Mouse (Mus musculus) ES-Bruce4 (cell line): ENCODE measurements around the gene Samsn1. TPM values are rescaled to one million over a fixed set of nuclear protein-coding genes. Genes with fewer than 3 reads are reported as not detected.

Experiments used
- H3K27ac ChIP-seq: 2 replicates; pipeline ENCODE4 v1.5.1; 2012; ENCODE audit warnings: low read length, inconsistent platforms; ENCODE audit not compliant: insufficient read depth
- H3K27me3 ChIP-seq: 2 replicates; pipeline ENCODE4 v1.6.1; 2012; ENCODE audit warnings: mild to moderate bottlenecking, low read length, inconsistent platforms; ENCODE audit not compliant: control insufficient read depth, poor library complexity, insufficient read depth, severe bottlenecking
- H3K36me3 ChIP-seq: 2 replicates; pipeline ENCODE4 v1.6.1; 2012; ENCODE audit warnings: inconsistent platforms, mild to moderate bottlenecking, low read length, moderate library complexity; ENCODE audit not compliant: control insufficient read depth, poor library complexity, insufficient read depth, severe bottlenecking
- H3K4me1 ChIP-seq: one replicate; pipeline ENCODE4 v1.8.1; 2011; ENCODE audit warnings: low read length; ENCODE audit not compliant: control insufficient read depth, insufficient read depth
- H3K4me3 ChIP-seq: 2 replicates; pipeline ENCODE4 v1.5.1; 2011; ENCODE audit warnings: low read depth, mild to moderate bottlenecking, low read length
- H3K9ac ChIP-seq: 2 replicates; pipeline ENCODE4 v1.6.1; 2012; ENCODE audit warnings: low read depth, mild to moderate bottlenecking, inconsistent platforms; ENCODE audit not compliant: poor library complexity, severe bottlenecking
- H3K9me3 ChIP-seq: replicated peaks from 2 replicates; pipeline ENCODE4 v1.6.1; 2012; ENCODE audit warnings: mild to moderate bottlenecking, low read length, inconsistent platforms; ENCODE audit not compliant: control insufficient read depth, poor library complexity, insufficient read depth, severe bottlenecking
- CTCF ChIP-seq: IDR thresholded peaks from one replicate; pipeline ENCODE4 v1.8.1; 2011; ENCODE audit warnings: low read depth, low read length
- EP300 ChIP-seq: IDR thresholded peaks from 2 replicates; pipeline ENCODE4 v1.6.1; 2011; ENCODE audit warnings: low read depth, low read length; ENCODE audit not compliant: insufficient read depth
- POLR2A ChIP-seq: IDR thresholded peaks from one replicate; pipeline ENCODE4 v1.8.1; 2011; ENCODE audit warnings: low read length; ENCODE audit not compliant: insufficient read depth
- polyA plus RNA-seq: library from polyadenylated mRNA; stranded (reverse); fragments of >200 nt; gene quantifications from 2 replicates; pipeline ENCODE4 v1.2.4, GENCODE M21; 2011; ENCODE audit warnings: low read depth; ENCODE audit not compliant: missing spikeins, insufficient read depth, insufficient read length

Gene Samsn1
- polyA plus RNA-seq, 1 experiment = not detected

DNA sequence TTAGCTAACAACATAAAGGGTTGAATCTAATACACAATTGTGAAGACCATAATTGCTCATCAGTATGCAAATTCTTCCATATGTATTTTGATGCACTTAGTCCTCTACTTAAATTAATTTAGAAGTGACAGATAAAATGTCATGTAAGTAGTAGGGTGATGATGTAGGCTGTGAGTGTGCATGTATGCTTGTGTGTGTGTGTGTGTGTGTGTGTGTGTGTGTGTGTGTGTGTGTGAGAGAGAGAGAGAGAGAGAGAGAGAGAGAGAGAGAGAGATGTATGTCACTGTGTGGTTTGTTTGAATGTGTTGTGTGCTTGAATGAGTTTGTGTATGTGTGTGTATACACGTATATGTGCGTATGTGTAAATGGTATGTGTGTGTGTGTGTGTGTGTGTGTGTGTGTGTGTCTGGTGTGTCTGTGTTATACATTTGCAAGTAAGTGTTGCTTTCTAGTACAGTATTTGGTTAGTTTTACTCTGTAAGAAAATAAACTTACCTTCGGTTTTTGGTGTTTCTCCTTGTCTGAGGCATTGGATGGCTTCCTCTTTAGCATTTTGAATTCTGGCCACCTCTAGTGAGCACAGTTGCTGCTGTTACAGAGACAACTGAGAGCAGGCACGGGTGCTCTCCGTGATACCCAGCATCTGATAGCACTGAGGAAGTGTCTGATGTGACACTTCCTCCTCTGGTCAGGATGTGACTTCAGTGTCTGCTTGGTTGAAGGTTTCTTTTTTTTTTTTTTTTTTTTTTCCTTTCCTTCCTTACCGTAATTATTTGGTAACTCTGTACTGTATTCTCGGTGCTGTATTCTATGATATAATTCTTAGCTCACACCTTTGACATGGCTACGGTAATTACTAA is 113.2 kb downstream of the Samsn1 start:
- no peak overlapping the region for H3K9ac ChIP-seq
- no peaks in the 10 kb centered on the region for H3K36me3 ChIP-seq
- no peak overlapping the region for H3K27ac ChIP-seq
- H3K4me3 ChIP-seq = no peak overlapping the region
- no peaks in the 10 kb centered on the region for H3K27me3 ChIP-seq
- no peaks in the 10 kb centered on the region for H3K9me3 ChIP-seq
- TF ChIP-seq EP300 (no peak), CTCF (no peak), POLR2A (no peak)
- H3K4me1 ChIP-seq = no peaks in the 10 kb centered on the region

DNA sequence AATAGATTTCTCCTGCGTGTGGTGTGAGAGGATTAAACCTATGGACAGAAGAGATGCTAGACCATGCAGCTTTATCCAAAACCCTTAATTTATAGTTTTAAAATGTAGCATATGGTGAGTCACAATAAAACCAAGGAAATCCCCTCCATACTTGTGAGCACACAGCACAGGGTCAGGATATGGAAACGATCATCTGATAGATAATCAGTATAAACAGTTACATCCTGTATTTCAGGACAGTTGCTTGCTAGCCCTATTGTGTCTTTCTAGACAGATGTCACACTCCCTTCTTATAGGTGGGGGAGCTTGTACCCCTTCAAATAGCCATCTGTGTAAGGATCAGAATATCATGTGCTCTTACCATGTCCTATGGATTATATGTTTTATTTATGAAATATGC is 115.3 kb downstream of the Samsn1 start:
- H3K36me3 ChIP-seq = no peaks in the 10 kb centered on the region
- H3K9me3 ChIP-seq = no peaks in the 10 kb centered on the region
- H3K27ac ChIP-seq = no peak overlapping the region
- no peak overlapping the region for H3K4me3 ChIP-seq
- TF ChIP-seq EP300 = no peak
- TF ChIP-seq CTCF = no peak
- no peak for TF ChIP-seq POLR2A
- H3K27me3 ChIP-seq = no peaks in the 10 kb centered on the region
- no peaks in the 10 kb centered on the region for H3K4me1 ChIP-seq
- no peak overlapping the region for H3K9ac ChIP-seq

DNA sequence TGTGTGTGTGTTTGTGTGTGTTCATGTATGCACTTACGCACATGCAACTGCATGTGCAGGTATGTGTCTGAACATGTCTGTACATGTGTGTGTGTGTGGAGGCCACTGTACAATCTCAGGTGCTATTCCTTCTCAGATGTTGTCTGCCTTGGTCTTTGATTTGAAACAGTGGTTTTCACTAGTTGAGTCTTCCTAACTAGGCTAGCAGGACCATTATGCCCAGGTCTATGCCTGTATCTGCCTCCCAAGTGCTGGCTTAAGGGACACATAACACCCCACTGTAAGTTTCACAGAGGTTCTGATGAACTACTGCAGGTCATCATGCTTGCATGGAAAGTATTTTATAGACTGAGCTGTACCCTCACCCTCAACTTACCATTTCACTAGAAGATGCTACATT is 115.8 kb downstream of the Samsn1 start:
- no peak overlapping the region for H3K27ac ChIP-seq
- H3K27me3 ChIP-seq = no peaks in the 10 kb centered on the region
- no peaks in the 10 kb centered on the region for H3K36me3 ChIP-seq
- TF ChIP-seq EP300 (no peak), POLR2A (no peak), CTCF (no peak)
- no peak overlapping the region for H3K4me3 ChIP-seq
- no peaks in the 10 kb centered on the region for H3K4me1 ChIP-seq
- H3K9me3 ChIP-seq = no peaks in the 10 kb centered on the region
- H3K9ac ChIP-seq = no peak overlapping the region

DNA sequence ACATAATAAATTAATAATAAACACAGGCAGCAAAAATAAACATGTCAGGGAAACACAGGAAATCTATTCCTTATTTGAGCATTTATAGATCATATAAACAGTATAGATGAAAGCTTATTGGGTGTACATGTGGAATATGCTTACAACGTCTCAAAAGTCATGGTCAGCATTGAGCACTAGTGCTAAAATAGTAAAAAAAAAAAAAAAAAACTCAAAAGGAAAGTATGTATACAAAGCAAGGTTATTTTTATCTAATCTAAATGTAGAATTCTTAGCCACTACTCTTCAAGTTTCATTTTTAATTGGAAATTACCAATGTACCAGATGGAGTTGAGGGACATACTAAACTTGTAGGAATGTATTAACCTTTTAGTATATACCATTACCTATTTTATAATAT is 116.8 kb downstream of the Samsn1 start:
- H3K27me3 ChIP-seq = no peaks in the 10 kb centered on the region
- H3K36me3 ChIP-seq = no peaks in the 10 kb centered on the region
- no peaks in the 10 kb centered on the region for H3K4me1 ChIP-seq
- no peak overlapping the region for H3K9ac ChIP-seq
- no peak overlapping the region for H3K4me3 ChIP-seq
- no peak for TF ChIP-seq EP300
- TF ChIP-seq POLR2A = no peak
- TF ChIP-seq CTCF = no peak
- H3K27ac ChIP-seq = no peak overlapping the region
- H3K9me3 ChIP-seq = no peaks in the 10 kb centered on the region

DNA sequence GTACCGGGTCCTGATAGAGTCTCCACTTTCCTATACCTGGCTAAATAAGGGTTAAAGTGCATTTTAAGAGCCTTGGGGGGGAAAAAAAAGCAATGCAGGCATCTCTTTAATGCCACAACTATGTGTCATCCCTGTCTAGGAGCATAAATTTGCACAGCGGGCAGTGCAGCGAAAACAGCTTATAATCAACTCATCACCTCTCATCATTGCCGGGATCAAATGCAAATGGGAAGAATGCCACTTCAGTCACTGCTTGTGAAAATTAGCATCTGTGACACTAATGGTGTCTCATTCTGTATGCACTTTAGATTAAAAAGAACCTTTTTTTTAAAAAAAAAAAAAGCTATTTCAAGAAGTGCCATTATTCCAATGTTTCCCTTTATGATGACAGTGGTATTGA is 118.0 kb downstream of the Samsn1 start:
- Histone ChIP-seq H3K9ac (no peak overlapping the region), H3K4me1 (no peaks in the 10 kb centered on the region)
- no peak for TF ChIP-seq POLR2A

DNA sequence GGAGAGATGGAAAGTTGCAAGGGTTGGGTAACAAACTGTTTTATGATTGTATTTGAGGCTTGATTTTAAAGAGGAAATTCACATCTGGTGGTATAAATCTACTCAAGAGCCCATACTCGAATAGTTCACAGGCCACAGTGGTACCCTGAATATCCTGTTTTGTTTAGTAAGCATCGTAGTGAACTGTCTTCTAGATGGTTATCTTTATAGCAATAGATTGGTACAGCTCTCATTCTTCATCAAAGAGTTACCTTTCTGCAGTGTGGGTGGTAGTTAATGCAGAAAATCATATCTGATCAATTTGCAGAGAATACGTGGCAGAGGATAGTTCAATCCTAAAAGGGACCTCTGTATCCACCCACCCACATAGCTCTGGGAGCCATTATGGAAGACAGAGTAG is 119.1 kb downstream of the Samsn1 start:
- H3K9ac ChIP-seq = no peak overlapping the region
- no peak overlapping the region for H3K4me3 ChIP-seq
- no peaks in the 10 kb centered on the region for H3K36me3 ChIP-seq
- no peak for TF ChIP-seq EP300
- H3K27ac ChIP-seq = no peak overlapping the region
- no peaks in the 10 kb centered on the region for H3K4me1 ChIP-seq
- H3K9me3 ChIP-seq = no peaks in the 10 kb centered on the region
- no peaks in the 10 kb centered on the region for H3K27me3 ChIP-seq

More for the DNA sequence above, 118.0 kb downstream of the Samsn1 start:
- Histone ChIP-seq H3K9me3 (no peaks in the 10 kb centered on the region), H3K27ac (no peak overlapping the region), H3K27me3 (no peaks in the 10 kb centered on the region), H3K36me3 (no peaks in the 10 kb centered on the region), H3K4me3 (no peak overlapping the region)
